Mouse (Mus musculus): ENCODE measurements around the gene Spink8.
A peak's percentile ranks its signal among the peaks of the same experiment; 100 is the strongest.
"Not testable (repeated sequence)": the region's sequence is repeated elsewhere in the genome, so short reads cannot be mapped to it uniquely, and the experiment has no call there.

The Spink8 gene

GRCm38 (mm10) chr9:109811980-109812379 is at the start of gene Spink8:
Spink8 (plus strand) TSS chr9:109812280.
- no peak for DNase-seq (ENCODE audit: low read depth, low spot score)

GRCm38 (mm10) chr9:109766841-109767240 is 45.2 kb upstream of the Spink8 start:
- not testable (repeated sequence) for DNase-seq (ENCODE audit: low read depth, low spot score)

GRCm38 (mm10) chr9:109790570-109790969 is 21.5 kb upstream of the Spink8 start, which contains the start of gene Fbxw27:
Fbxw27 (minus strand) TSS chr9:109790670.
- DNase-seq (ENCODE audit: low read depth, low spot score): not testable (repeated sequence)

GRCm38 (mm10) chr9:109795221-109795620 is 16.9 kb upstream of the Spink8 start:
- DNase-seq (ENCODE audit: low read depth, low spot score): no peak

- no peak for DNase-seq (ENCODE audit: low read depth, low spot score)
Observed at GRCm38 (mm10) chr9:109795811-109796210, 16.3 kb upstream of the Spink8 start.

GRCm38 (mm10) chr9:109798051-109798450 is 14.0 kb upstream of the Spink8 start:
- DNase-seq (ENCODE audit: low read depth, low spot score): peak; percentile 57

- DNase-seq (ENCODE audit: low read depth, low spot score): not testable (repeated sequence)
Observed at GRCm38 (mm10) chr9:109805596-109805995, 6.5 kb upstream of the Spink8 start.

- no peak for DNase-seq (ENCODE audit: low read depth, low spot score)
Observed at GRCm38 (mm10) chr9:109806260-109806659, 5.8 kb upstream of the Spink8 start.

- DNase-seq (ENCODE audit: low read depth, low spot score): no peak
Observed at GRCm38 (mm10) chr9:109806695-109807293, 5.3 kb upstream of the Spink8 start.

GRCm38 (mm10) chr9:109807898-109808297 is 4.2 kb upstream of the Spink8 start:
- DNase-seq (ENCODE audit: low read depth, low spot score): no peak

GRCm38 (mm10) chr9:109813424-109813823 is 1.3 kb downstream of the Spink8 start:
- DNase-seq (ENCODE audit: low read depth, low spot score): no peak

- DNase-seq (ENCODE audit: low read depth, low spot score): no peak
Observed at GRCm38 (mm10) chr9:109816341-109816740, 4.3 kb downstream of the Spink8 start.

GRCm38 (mm10) chr9:109825739-109826138 is 13.7 kb downstream of the Spink8 start:
- DNase-seq (ENCODE audit: low read depth, low spot score): no peak

- DNase-seq (ENCODE audit: low read depth, low spot score): no peak
Observed at GRCm38 (mm10) chr9:109826181-109826580, 14.1 kb downstream of the Spink8 start.

- peak; percentile 96 for DNase-seq (ENCODE audit: low read depth, low spot score)
Observed at GRCm38 (mm10) chr9:109832391-109833087, 20.5 kb downstream of the Spink8 start, which contains the start of gene Nme6. Nme6 (plus strand) TSS chr9:109832749.

GRCm38 (mm10) chr9:109833088-109833412 is 21.0 kb downstream of the Spink8 start:
- no peak for DNase-seq (ENCODE audit: low read depth, low spot score)

- no peak for DNase-seq (ENCODE audit: low read depth, low spot score)
Observed at GRCm38 (mm10) chr9:109849312-109849758, 37.3 kb downstream of the Spink8 start, which contains the start of gene Camp. Camp (minus strand) TSS chr9:109849617.

GRCm38 (mm10) chr9:109850099-109850498 is 38.0 kb downstream of the Spink8 start:
- DNase-seq (ENCODE audit: low read depth, low spot score): no peak

- no peak for DNase-seq (ENCODE audit: low read depth, low spot score)
Observed at GRCm38 (mm10) chr9:109854341-109854740, 42.3 kb downstream of the Spink8 start.

- DNase-seq (ENCODE audit: low read depth, low spot score): no peak
Observed at GRCm38 (mm10) chr9:109855947-109856346, 43.9 kb downstream of the Spink8 start.

- DNase-seq (ENCODE audit: low read depth, low spot score): peak; percentile 85
Observed at GRCm38 (mm10) chr9:109862397-109863044, 50.4 kb downstream of the Spink8 start.

- DNase-seq (ENCODE audit: low read depth, low spot score): no peak
Observed at GRCm38 (mm10) chr9:109863085-109863484, 51.0 kb downstream of the Spink8 start.

- DNase-seq (ENCODE audit: low read depth, low spot score): no peak
Observed at GRCm38 (mm10) chr9:109866218-109866617, 54.1 kb downstream of the Spink8 start.

Data from A20 (cell line).